Mouse (Mus musculus) E14TG2a.4 (cell line): ENCODE data around the gene Per2.

Source experiments
- CTCF ChIP-seq: conservative IDR thresholded peaks from 2 replicates; pipeline ENCODE4 v1.5.1; 2014; ENCODE audit warnings: low read length
- POU5F1 ChIP-seq: IDR thresholded peaks from 2 replicates; pipeline ENCODE4 v1.6.1; 2014; ENCODE audit warnings: low read length, borderline replicate concordance

DNA sequence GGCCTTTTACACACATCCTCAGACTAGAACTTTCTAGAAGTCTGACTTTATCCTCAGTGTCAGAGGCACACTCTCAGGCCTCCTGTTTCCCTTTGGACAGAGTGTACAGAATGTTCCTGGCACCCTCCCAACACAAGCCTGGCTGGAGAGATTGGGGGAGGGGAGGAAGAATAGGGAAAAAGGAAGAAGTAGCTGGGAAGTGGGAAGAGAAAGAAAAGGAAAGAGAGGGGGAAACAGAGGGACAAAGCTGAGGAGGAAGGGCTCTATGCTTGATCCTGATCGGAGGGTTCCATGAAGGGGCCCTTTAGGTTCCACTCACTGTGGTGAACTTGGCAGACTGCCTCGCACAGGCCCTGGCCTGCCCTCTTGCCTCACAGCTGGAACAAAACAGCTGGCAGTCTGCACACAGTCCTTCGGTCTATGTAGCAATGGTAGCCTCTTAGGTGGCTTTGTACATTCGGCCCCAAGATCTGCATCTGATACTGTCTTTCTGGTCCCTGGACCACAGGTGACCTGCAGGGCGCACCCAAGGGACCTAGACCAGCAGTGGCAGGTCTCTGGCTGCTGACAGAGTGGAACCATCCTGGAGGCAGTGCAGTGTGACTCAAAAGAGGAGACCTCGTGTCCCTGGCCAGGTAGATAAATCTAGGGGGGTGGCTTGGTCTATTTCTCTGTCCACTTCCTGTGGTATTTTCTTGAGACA lies 22.6 kb downstream of the Per2 start:
- TF ChIP-seq CTCF, result no peak
- no peak for TF ChIP-seq POU5F1
